Mouse (Mus musculus): Measurements from ENCODE around the gene Fads3. TPM values are rescaled to one million over a fixed set of nuclear protein-coding genes. Genes with fewer than 3 reads are reported as not detected.
A peak's percentile ranks its signal among the peaks of the same experiment; 100 is the strongest.

The Fads3 gene
- polyA plus RNA-seq, 2 experiments: 10.6 to 40.8 TPM

DNA sequence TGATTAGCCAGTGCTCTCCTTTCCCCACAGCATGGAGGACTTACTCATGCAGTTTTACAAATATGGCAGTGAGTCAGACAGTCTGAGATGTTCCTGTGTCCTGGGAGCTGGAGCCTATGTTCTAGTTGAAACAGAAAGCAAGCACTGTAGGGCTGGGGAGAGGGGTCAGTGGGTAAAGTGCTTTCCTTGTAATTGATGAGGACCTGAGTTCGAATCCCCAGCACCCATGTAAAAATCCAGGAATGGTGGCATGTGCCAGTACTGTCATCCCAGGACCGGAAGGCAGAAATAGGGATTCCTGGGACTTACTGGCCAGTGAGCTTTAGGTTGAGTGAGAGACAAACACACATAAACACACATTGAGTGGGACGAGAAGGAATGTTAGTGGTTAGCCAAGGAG is 15.3 kb downstream of the Fads3 start:
- WGBS: 91% methylated on average over 3 of the region's 3 CpGs
- no peak overlapping the region for H3K27ac ChIP-seq (replicated peaks; ENCODE audit: low read depth, low read length)
- ATAC-seq (ENCODE audit: low FRiP score, low read depth) (no peak), DNase-seq (ENCODE audit: low spot score) (no peak)
- H3K9me3 ChIP-seq (ENCODE audit: control insufficient read depth, low read length): no peaks in the 10 kb centered on the region
- no peak overlapping the region for H3K9ac ChIP-seq (ENCODE audit: low read depth, low read length, severe bottlenecking)
- H3K4me3 ChIP-seq (replicated peaks; ENCODE audit: low read length): no peak overlapping the region
- peaks cover 10% of the 10 kb centered on the region for H3K4me1 ChIP-seq (ENCODE audit: control insufficient read depth, insufficient read depth, low read length)
- no peaks in the 10 kb centered on the region for H3K27me3 ChIP-seq (ENCODE audit: control insufficient read depth, insufficient read depth, low read length)
- no peak for TF ChIP-seq POLR2A (IDR thresholded peaks at IDR 0.05; ENCODE audit: borderline replicate concordance, extremely low read depth, insufficient read depth, insufficient read length)
- peaks cover 21% of the 10 kb centered on the region for H3K36me3 ChIP-seq (ENCODE audit: control insufficient read depth, insufficient read depth, low read length)
- H3K4me2 ChIP-seq (replicated peaks; ENCODE audit: low read depth, low read length, severe bottlenecking): no peak overlapping the region

- Histone ChIP-seq H3K4me3 (replicated peaks; ENCODE audit: low read length) (no peak overlapping the region), H3K27me3 (ENCODE audit: control insufficient read depth, insufficient read depth, low read length) (no peaks in the 10 kb centered on the region), H3K27ac (replicated peaks; ENCODE audit: low read depth, low read length) (no peak overlapping the region), H3K36me3 (ENCODE audit: control insufficient read depth, insufficient read depth, low read length) (peaks cover 31% of the 10 kb centered on the region), H3K4me1 (ENCODE audit: control insufficient read depth, insufficient read depth, low read length) (peaks cover 10% of the 10 kb centered on the region), H3K9me3 (ENCODE audit: control insufficient read depth, low read length) (no peaks in the 10 kb centered on the region), H3K9ac (ENCODE audit: low read depth, low read length, severe bottlenecking) (no peak overlapping the region), H3K4me2 (replicated peaks; ENCODE audit: low read depth, low read length, severe bottlenecking) (no peak overlapping the region)
- DNase-seq (ENCODE audit: low spot score) (no peak), ATAC-seq (ENCODE audit: low FRiP score, low read depth) (0 out of 2 replicates have a peak, but pooled peaks have one; percentile 10)
- WGBS: 60% methylated on average over 11 of the region's 11 CpGs
- no peak for TF ChIP-seq POLR2A (IDR thresholded peaks at IDR 0.05; ENCODE audit: borderline replicate concordance, extremely low read depth, insufficient read depth, insufficient read length)
Observed at GRCm38 (mm10) chr19:10057486-10058351, 16.4 kb downstream of the Fads3 start.

DNA sequence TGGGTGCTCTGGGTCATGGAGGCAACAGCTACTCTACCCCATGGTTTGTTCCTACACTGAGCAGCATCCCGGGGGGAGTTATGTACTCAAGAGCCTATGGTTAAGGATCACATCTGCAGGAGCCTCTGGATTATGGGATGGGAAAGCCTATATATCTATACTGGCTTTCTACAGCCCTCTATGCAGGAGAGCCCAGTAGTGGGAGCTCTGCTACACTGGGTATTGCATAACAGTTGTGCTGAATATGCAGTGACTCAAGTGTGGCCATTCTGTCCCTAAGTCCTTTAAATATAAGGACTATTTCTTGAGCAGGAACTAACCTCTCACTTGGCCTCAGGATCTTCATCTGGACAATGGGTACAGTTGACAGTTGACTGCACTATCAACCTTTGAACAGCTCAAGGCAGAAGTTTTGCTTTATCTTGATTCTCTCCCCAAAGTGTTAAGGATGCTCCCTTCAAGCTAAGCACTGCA is 17.0 kb downstream of the Fads3 start:
- H3K27ac ChIP-seq (replicated peaks; ENCODE audit: low read depth, low read length): no peak overlapping the region
- WGBS: 84% methylated on average over 1 of the region's 1 CpGs
- no peak overlapping the region for H3K4me3 ChIP-seq (replicated peaks; ENCODE audit: low read length)
- H3K9ac ChIP-seq (ENCODE audit: low read depth, low read length, severe bottlenecking): no peak overlapping the region
- DNase-seq (ENCODE audit: low spot score) (no peak), ATAC-seq (ENCODE audit: low FRiP score, low read depth) (no peak)
- no peak overlapping the region for H3K4me2 ChIP-seq (replicated peaks; ENCODE audit: low read depth, low read length, severe bottlenecking)
- peaks cover 10% of the 10 kb centered on the region for H3K4me1 ChIP-seq (ENCODE audit: control insufficient read depth, insufficient read depth, low read length)
- peaks cover 38% of the 10 kb centered on the region for H3K36me3 ChIP-seq (ENCODE audit: control insufficient read depth, insufficient read depth, low read length)
- no peak for TF ChIP-seq POLR2A (IDR thresholded peaks at IDR 0.05; ENCODE audit: borderline replicate concordance, extremely low read depth, insufficient read depth, insufficient read length)
- H3K27me3 ChIP-seq (ENCODE audit: control insufficient read depth, insufficient read depth, low read length): no peaks in the 10 kb centered on the region
- no peaks in the 10 kb centered on the region for H3K9me3 ChIP-seq (ENCODE audit: control insufficient read depth, low read length)

DNA sequence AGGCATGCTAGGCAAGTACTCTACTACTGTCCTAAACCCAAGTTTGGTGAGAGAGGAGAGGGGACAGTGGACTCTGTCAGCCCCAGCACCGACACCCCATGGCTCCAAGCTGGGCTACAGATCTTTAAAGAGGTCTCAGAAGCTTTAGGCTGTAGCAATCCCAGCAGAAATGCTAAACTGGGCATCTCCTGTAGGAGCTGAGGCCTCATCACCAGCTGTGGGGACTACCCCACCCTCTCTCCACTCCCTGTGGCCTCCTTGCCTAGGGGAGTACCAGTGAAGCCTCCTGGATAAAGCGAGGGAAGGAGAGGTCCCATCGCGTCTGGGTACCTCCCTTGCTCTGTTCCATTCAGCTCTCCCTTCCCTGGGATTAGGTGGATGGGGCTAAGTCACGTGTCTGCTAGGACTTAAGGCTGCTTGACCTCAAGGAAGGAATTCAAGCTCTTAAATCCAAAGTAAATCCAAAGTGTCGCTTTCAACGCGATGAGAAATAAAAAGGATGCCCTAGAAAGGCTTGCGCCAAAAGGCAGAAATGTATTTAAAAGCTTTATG is 17.6 kb downstream of the Fads3 start:
- ATAC-seq (ENCODE audit: low FRiP score, low read depth): no peak

GRCm38 (mm10) chr19:10059911-10060567 is 18.7 kb downstream of the Fads3 start:
- WGBS: 64% methylated on average over 10 of the region's 10 CpGs
- Histone ChIP-seq H3K4me3 (replicated peaks; ENCODE audit: low read length) (no peak overlapping the region), H3K27me3 (ENCODE audit: control insufficient read depth, insufficient read depth, low read length) (no peaks in the 10 kb centered on the region), H3K9ac (ENCODE audit: low read depth, low read length, severe bottlenecking) (no peak overlapping the region), H3K36me3 (ENCODE audit: control insufficient read depth, insufficient read depth, low read length) (peaks cover 51% of the 10 kb centered on the region), H3K27ac (replicated peaks; ENCODE audit: low read depth, low read length) (no peak overlapping the region), H3K4me1 (ENCODE audit: control insufficient read depth, insufficient read depth, low read length) (peaks cover 10% of the 10 kb centered on the region), H3K4me2 (replicated peaks; ENCODE audit: low read depth, low read length, severe bottlenecking) (no peak overlapping the region), H3K9me3 (ENCODE audit: control insufficient read depth, low read length) (no peaks in the 10 kb centered on the region)
- no peak for TF ChIP-seq POLR2A (IDR thresholded peaks at IDR 0.05; ENCODE audit: borderline replicate concordance, extremely low read depth, insufficient read depth, insufficient read length)
- DNase-seq (ENCODE audit: low spot score): peak; percentile 62
- ATAC-seq (ENCODE audit: low FRiP score, low read depth): peak; percentile 54; the same call in 1 of the 2 replicates

More for the DNA sequence above, 17.6 kb downstream of the Fads3 start:
- H3K27me3 ChIP-seq (ENCODE audit: control insufficient read depth, insufficient read depth, low read length): no peaks in the 10 kb centered on the region
- WGBS: 69% methylated on average over 9 of the region's 9 CpGs
- no peak for TF ChIP-seq POLR2A (IDR thresholded peaks at IDR 0.05; ENCODE audit: borderline replicate concordance, extremely low read depth, insufficient read depth, insufficient read length)
- H3K36me3 ChIP-seq (ENCODE audit: control insufficient read depth, insufficient read depth, low read length): peaks cover 43% of the 10 kb centered on the region
- H3K4me1 ChIP-seq (ENCODE audit: control insufficient read depth, insufficient read depth, low read length): peaks cover 10% of the 10 kb centered on the region
- no peak overlapping the region for H3K9ac ChIP-seq (ENCODE audit: low read depth, low read length, severe bottlenecking)
- H3K27ac ChIP-seq (replicated peaks; ENCODE audit: low read depth, low read length): no peak overlapping the region
- no peak overlapping the region for H3K4me2 ChIP-seq (replicated peaks; ENCODE audit: low read depth, low read length, severe bottlenecking)
- H3K9me3 ChIP-seq (ENCODE audit: control insufficient read depth, low read length): no peaks in the 10 kb centered on the region
- H3K4me3 ChIP-seq (replicated peaks; ENCODE audit: low read length): no peak overlapping the region
- no peak for DNase-seq (ENCODE audit: low spot score)
